ENCODE assay signal across 14 mouse cellular contexts in genomic region chr15:84278656-84279055, GRCm38 (mm10).
"Had no signal": no experiment of that assay in that cellular context is flagged by ENCODE, and none has a peak within 500 bp of the region (broad histone marks: within the 10 kb centered on the region; RNA-seq: fewer than 3 reads in every experiment).

No protein-coding gene starts in this region.

- H3K9ac ChIP-seq: intestine, embryonic 15.5 days; liver, embryonic 15.5 days; midbrain, embryonic 12.5 days; neural tube, embryonic 15.5 days had no signal

- H3K27ac ChIP-seq: intestine, embryonic 15.5 days; left cerebral cortex, adult 2 months; limb, embryonic 10.5 days; liver, embryonic 15.5 days; midbrain, embryonic 12.5 days; neural tube, embryonic 15.5 days; stomach, postnatal 0 days had no signal

- H3K4me3 ChIP-seq: intestine, embryonic 15.5 days; left cerebral cortex, adult 2 months; limb, embryonic 10.5 days; liver, embryonic 15.5 days; midbrain, embryonic 12.5 days; neural tube, embryonic 15.5 days had no signal

- H3K4me1 ChIP-seq: intestine, embryonic 15.5 days; limb, embryonic 10.5 days; liver, embryonic 15.5 days; midbrain, embryonic 12.5 days had no signal

- H3K36me3 ChIP-seq: intestine, embryonic 15.5 days; midbrain, embryonic 12.5 days; neural tube, embryonic 15.5 days had no signal

- DNase-seq: lung, adult 2 months; lung, postnatal 4 days; right cerebral cortex, adult 18-20 months; right cerebral cortex, postnatal 25 days; thymus, postnatal 4 days had no signal

- H3K4me2 ChIP-seq: intestine, embryonic 15.5 days; liver, embryonic 11.5 days; liver, embryonic 15.5 days; midbrain, embryonic 12.5 days; neural tube, embryonic 15.5 days had no signal

- H3K9me3 ChIP-seq: intestine, embryonic 15.5 days; limb, embryonic 10.5 days; liver, embryonic 15.5 days had no signal

- ATAC-seq: intestine, embryonic 15.5 days; lung, postnatal 0 days had no signal

- H3K27me3 ChIP-seq: intestine, embryonic 15.5 days; liver, embryonic 15.5 days; neural tube, embryonic 15.5 days had no signal
